Mouse (Mus musculus) activated CD4-positive, CD25-positive, alpha-beta regulatory T cell, adult 4 months (primary cell): ENCODE results near the gene Nfia. TPM values are rescaled to one million over a fixed set of nuclear protein-coding genes. Genes with fewer than 3 reads are reported as not detected.

Experiments
- ATAC-seq: one replicate; pipeline ENCODE4 v1.8.0; 2017
- polyA plus RNA-seq, 2 experiments: library from polyadenylated mRNA; unstranded; fragments of 100-300 nt; shearing (Covaris generic); gene quantifications; one replicate each; pipeline ENCODE4 v1.2.1; 2017

Gene Nfia
- polyA plus RNA-seq, 2 experiments from 2014 or later, result 7.3 to 12.6 TPM

- ATAC-seq, result no peak
These were observed 6.4 kb upstream of the Nfia start for GRCm38 (mm10) chr4:97766100-97766499.

DNA sequence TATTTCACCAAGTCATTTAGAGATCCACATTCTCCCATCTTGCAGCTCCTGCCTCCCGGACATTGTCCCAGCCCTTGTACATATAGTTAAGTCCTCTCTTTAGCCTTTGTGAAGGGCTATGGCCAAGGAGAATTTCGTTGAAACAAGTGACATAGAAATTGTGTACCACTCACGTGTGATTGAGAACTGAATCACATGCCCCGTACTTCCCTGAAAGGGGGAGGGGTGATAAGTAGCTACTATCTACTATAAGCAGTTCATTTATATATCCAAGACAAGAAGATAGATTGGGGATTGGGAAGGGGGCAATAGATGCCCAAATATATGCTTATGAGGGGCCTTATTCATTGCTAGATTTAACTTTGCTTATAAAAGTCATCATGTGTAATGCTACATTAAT, 5.5 kb upstream of the Nfia start:
- no peak for ATAC-seq

GRCm38 (mm10) chr4:97767516-97767915, 5.0 kb upstream of the Nfia start:
- no peak for ATAC-seq

- ATAC-seq, result no peak
These were observed 2.7 kb upstream of the Nfia start for GRCm38 (mm10) chr4:97769861-97770260.

GRCm38 (mm10) chr4:97771426-97771825, 1.1 kb upstream of the Nfia start:
- no peak for ATAC-seq

DNA sequence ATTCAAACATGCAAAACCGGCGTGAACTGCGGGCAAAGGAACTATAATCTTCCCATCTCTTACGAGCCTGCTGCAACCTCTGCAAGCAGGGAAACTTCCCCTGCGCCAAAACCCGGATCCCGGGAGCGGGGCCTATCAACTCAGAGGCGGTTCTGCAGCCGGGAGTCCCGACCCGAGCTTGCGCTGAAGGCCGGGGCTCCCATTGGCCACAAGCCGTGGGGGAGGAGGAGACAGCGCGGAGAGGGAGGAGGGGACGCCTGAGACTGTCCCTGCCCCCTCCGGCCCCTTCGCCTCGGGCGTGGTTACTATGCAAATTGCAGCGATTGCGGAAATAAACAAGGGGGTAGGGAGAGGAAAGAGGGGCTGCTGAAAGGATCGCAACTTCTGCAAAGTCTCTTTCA, 450 bp upstream of the Nfia start:
- peak; percentile 83 for ATAC-seq

DNA sequence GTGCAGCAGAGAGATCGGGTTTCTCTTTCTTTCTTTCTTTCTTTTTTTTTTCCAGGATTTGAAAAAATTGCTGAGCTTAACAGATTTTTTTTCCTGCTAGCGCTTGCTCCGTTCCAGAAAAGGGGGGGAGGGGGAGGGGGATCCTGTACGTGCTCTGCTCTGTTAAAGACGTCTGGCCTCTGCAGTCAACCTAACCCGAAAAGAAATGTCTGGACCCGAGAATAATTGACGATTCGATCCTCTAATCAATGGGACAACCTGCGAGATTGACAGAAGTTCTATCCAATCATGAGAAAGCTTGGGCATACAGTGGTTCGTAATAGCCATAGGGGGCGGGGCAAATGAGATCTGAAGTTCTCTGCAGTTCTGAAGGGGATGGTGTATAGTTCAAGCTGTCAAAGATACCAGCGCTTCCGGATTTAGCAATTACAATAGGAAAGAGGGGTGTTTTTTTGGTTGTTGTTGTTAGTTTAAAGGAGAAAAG, 618 bp downstream of the Nfia start:
- peak; percentile 79 for ATAC-seq

DNA sequence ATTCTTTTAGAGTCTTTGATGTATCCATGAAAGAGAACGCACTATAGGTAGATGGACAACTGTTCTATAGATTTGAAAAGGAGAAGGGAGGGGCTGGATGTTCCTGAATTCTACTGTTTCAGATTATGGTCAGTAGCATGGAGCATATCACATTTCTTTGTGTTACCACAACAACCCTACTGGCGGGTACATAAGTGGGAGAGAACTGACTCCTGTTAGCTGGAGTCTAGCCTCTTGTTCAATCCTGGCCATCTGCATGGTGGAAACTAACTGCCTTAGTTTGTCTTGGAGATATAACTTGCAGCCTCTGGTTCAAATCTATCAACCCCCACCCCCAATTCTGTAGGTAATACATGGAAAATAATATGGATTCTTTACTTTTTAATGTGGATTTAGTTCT, 1.3 kb downstream of the Nfia start:
- no peak for ATAC-seq

GRCm38 (mm10) chr4:97774446-97774950, 2.0 kb downstream of the Nfia start:
- no peak for ATAC-seq

GRCm38 (mm10) chr4:97775059-97775458, 2.5 kb downstream of the Nfia start:
- no peak for ATAC-seq

- no peak for ATAC-seq
These were observed 3.1 kb downstream of the Nfia start for GRCm38 (mm10) chr4:97775494-97776265.

GRCm38 (mm10) chr4:97776388-97777080, 4.0 kb downstream of the Nfia start:
- ATAC-seq, result no peak

DNA sequence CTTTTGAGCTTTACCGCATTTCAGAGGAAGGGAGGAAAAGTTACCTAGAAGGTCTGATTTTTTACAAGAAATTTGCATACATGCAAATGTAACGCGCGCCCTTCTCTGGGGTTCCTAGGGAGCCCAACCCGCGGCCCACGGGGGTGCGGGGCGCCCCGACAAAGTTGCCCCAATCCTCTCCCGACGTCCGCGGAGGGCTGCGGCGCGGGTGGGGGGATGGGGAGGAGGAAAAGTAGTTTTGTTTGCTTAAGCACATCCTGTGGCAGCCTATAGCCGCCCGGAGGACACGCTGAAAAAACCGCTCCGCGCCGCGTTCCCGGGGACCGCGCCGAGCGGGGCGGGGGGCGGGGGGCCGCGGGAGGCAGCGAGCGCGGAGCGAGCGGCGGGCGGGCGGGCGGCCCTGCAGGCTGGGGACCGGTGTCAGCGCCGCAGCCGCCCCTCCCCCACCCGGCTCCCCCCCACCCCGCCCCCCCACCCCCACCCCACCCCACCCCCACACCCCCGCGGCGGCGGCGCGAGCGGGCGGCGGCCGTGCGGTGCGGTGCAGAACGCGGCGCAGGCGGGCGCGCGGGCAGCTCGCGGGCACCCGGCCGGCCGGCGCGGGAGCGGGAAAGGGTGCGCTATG, 4.7 kb downstream of the Nfia start:
- no peak for ATAC-seq

DNA sequence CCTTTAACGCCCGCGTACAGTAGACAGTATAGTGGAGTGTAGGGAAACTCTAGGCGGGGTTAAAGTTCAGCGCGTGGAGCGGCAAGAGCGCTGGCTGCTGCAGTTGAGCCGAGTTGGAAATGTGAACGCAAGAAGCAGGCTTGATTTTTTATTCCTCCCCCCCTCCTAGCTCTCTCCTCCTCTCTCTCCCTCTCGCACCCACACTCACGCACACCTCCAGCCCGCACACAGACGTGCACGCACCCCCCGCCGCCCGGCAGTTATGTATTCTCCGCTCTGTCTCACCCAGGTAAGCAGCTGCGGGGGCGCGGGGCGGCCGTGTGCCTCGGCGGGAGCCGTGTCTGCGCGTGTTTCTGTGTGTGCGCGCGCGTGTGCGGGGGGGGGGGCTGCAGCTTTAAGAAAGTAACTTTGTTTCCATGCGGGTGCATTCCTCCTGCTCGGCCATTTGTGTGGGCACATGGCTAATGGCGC, 5.2 kb downstream of the Nfia start, which contains the start of gene E130114P18Rik:
E130114P18Rik (minus strand) TSS at position 373 of the 471 bp plus-strand sequence.
- no peak for ATAC-seq

- no peak for ATAC-seq
These were observed 5.9 kb downstream of the Nfia start for GRCm38 (mm10) chr4:97778211-97779002.

DNA sequence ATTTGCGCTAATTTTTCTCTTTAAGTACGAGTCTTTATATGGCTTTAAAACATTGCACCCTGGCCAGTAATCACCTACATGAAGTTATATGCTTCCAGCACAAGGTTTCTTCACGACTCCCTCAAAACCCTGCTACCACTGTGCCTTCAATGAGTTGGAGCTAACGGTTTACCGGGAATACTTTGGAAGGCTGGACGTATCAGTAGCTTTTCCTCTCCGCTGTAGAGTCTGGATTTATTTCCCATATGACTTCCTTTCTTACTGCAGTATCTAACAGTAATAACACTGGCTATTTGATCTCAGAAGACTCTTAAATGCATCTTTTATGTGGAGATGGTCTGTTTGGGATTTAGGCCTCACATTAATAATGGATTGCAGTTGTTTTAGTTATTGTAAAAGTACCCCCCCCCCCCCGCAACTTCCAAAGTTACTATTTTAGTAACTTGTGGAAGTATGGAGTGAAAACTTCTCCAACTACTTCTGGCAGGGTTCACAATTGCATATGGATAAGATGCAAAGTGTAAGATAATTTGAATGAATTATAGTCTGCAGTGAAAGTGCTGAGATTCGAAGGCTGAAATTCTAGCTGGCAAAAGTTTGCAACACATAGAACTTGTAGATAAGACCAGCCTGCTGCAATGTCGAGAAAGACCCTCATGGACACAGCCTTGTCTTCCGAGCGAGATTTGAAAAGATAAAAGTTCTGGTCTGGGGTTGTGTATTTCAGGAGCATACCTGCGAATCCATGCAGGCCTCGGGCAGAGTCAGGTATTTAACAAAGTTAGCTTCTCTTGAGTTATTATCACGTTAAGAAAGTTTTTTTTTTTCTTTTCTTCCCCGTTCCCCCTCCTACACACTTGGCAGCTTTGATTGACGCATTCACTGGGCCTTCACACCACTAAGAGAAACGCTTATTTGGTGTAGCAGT, 6.7 kb downstream of the Nfia start:
- no peak for ATAC-seq

- no peak for ATAC-seq
These were observed 7.5 kb downstream of the Nfia start for GRCm38 (mm10) chr4:97780024-97780423.

- ATAC-seq, result no peak
These were observed 8.3 kb downstream of the Nfia start for GRCm38 (mm10) chr4:97780666-97781435.

DNA sequence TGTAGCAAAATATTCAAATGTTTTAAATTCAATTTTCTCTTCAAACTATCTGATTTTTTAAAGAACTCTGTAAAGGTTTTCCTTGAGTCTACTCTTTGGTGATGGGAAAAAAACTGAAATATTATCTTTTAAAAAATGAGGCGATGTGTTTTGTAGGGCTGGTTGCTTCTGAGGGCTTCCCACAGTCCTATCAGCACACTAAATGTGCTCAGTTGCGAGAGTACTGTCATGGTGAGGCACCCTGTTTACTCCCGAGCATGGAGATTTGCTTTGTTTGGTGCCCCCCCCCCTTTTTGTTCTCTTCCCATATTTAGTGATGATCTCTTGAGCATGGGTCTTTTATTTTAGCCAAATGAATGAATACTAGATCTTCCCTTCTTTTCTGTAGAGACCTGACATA, 9.5 kb downstream of the Nfia start:
- no peak for ATAC-seq

- ATAC-seq, result no peak
These were observed 10.0 kb downstream of the Nfia start for GRCm38 (mm10) chr4:97782497-97782896.
